Mouse (Mus musculus) liver, embryonic 13.5 days (tissue): ENCODE data around the gene Abhd12. TPM values are rescaled to one million over a fixed set of nuclear protein-coding genes. Genes with fewer than 3 reads are reported as not detected.

Experiments
- ATAC-seq: fragments of 200-750 bp; cut with Nextera tagmentation; 2 replicates; pipeline ENCODE4 v1.8.0; 2017; ENCODE audit warnings: low read depth, mild to moderate bottlenecking, moderate number of reproducible peaks, moderate library complexity
- DNase-seq: peaks from one replicate; pipeline ENCODE4 v3.0.0; 2022
- H3K27ac ChIP-seq: fragments of 300-500 bp; sonication (generic); 2 replicates; pipeline ENCODE4 v1.5.1; 2015; ENCODE audit warnings: moderate library complexity, mild to moderate bottlenecking, inconsistent platforms
- H3K27me3 ChIP-seq: fragments of 300-500 bp; sonication (generic); 2 replicates; pipeline ENCODE4 v1.6.1; 2015; ENCODE audit warnings: mild to moderate bottlenecking, inconsistent platforms
- H3K36me3 ChIP-seq: fragments of 300-500 bp; sonication (generic); 2 replicates; pipeline ENCODE4 v1.6.1; 2015; ENCODE audit warnings: mild to moderate bottlenecking, inconsistent platforms
- H3K4me1 ChIP-seq: fragments of 300-500 bp; sonication (generic); replicated peaks from 2 replicates; pipeline ENCODE4 v1.6.1; 2015; ENCODE audit warnings: inconsistent platforms
- H3K4me2 ChIP-seq: fragments of 300-500 bp; sonication (generic); 2 replicates; pipeline ENCODE4 v1.6.1; 2015; ENCODE audit warnings: inconsistent platforms, mild to moderate bottlenecking, moderate library complexity
- H3K4me3 ChIP-seq: fragments of 300-500 bp; sonication (generic); replicated peaks from 2 replicates; pipeline ENCODE4 v1.5.1; 2015; ENCODE audit warnings: mild to moderate bottlenecking, inconsistent platforms
- H3K9ac ChIP-seq: fragments of 300-500 bp; sonication (generic); 2 replicates; pipeline ENCODE4 v1.6.1; 2015; ENCODE audit warnings: mild to moderate bottlenecking, inconsistent platforms
- H3K9me3 ChIP-seq: fragments of 300-500 bp; sonication (generic); replicated peaks from 2 replicates; pipeline ENCODE4 v1.6.1; 2016; ENCODE audit warnings: inconsistent platforms
- WGBS: fragments of 180-500 bp; shearing (Covaris S2); methylation state at CpG from one replicate; pipeline ENCODE4 v1.1.7; 2015; ENCODE audit not compliant: insufficient replicate concordance; 5-methylcytosine and 5-hydroxymethylcytosine counted together
- polyA plus RNA-seq: library from polyadenylated mRNA; unstranded; fragments of >200 nt; fragmentation: Nextera tagmentation; extraction: Ambion mirVana; gene quantifications from 2 replicates; pipeline ENCODE4 v1.2.1, GENCODE M21; 2015

The Abhd12 gene
- polyA plus RNA-seq, 1 experiment from 2014 or later, result 21.2 TPM

DNA sequence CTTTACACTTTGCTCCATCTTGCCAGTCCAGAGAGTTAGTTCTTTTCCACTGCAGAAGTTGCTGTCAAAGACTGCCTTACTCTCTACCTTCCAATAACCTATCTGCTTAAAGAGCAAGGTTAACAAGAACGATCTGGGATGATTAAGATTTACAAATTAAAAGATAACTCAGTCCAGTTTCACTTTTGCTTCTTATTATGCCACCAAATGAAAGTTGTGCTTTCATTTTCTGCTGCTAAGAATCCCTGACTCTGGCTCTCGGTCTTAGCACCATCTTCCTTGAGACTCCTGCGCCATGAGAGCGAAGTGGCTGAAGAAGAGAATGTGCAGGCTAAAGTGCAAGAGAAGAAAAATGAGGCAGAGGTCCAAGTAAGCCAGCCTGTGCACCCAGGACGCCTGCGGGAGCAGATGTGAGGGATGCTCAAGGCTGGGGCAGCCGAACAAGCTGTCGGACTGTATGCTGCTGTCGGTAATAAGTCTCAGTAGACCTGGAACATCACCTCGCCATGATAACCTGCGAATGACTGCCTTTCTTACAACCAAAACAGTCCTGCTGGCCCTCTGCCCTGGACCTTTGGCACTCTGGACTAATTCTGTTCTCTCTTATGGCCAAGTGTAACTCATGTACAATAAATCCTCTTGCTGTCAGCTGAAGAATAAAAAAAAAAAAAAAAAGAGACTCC, 22.6 kb upstream of the Abhd12 start:
- Histone ChIP-seq H3K4me2 (no peak overlapping the region), H3K4me3 (no peak overlapping the region), H3K4me1 (no peaks in the 10 kb centered on the region; the same call in 1 of the 2 replicates), H3K9me3 (no peaks in the 10 kb centered on the region), H3K36me3 (peaks cover 73% of the 10 kb centered on the region), H3K9ac (no peak overlapping the region), H3K27me3 (no peaks in the 10 kb centered on the region), H3K27ac (no peak overlapping the region)
- ATAC-seq, result no peak
- WGBS, result 86% methylated on average over 11 of the region's 11 CpGs
- no peak for DNase-seq

DNA sequence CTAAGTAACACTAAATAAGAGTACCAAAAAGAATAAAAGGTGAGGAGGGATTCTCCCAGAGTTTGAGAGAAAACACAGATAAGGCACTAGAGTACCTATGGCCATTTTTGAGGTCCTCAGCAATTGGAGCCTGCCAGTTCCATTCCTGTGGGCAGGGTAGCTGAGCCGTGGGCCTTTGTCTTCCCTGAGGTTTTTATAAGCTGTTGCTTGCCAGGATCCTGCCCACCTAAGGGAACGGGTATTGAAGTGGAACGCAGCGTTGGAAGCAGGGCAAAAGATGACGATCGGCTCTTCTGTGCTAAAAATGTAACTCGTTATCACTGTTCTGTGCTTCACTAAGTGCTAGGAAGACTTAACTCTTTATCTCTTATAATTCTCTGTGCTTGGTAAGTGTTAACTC, 19.0 kb upstream of the Abhd12 start:
- no peaks in the 10 kb centered on the region for H3K27me3 ChIP-seq
- H3K36me3 ChIP-seq, result peaks cover 59% of the 10 kb centered on the region
- DNase-seq, result no peak
- 57% methylated on average over 7 of the region's 7 CpGs for WGBS
- no peak overlapping the region for H3K27ac ChIP-seq
- H3K9ac ChIP-seq, result no peak overlapping the region
- H3K4me1 ChIP-seq, result no peaks in the 10 kb centered on the region; the same call in 1 of the 2 replicates
- no peak overlapping the region for H3K4me2 ChIP-seq
- H3K4me3 ChIP-seq, result no peak overlapping the region
- H3K9me3 ChIP-seq, result no peaks in the 10 kb centered on the region
- ATAC-seq, result peak; percentile 35; the same call in 1 of the 2 replicates

DNA sequence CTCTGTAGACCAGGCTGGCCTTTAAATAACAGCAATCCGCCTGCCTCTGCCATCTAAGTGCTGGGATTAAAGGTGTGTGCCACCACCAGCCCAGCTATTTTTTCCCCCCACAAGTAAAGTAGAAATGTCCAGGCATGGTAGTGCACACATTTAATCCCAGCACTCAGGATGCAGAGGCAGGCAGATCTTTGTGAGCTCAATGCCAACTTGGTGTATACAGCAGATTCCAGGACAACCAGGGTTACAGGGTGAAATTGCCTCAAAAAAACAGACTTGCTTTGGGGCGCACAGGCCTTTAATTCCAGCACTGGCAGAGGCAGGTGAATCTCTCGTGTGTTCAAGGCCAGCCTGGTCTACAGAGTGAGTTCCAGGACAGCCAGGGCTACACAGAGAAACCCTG, 18.5 kb upstream of the Abhd12 start:
- no peak for DNase-seq
- Histone ChIP-seq H3K27me3 (no peaks in the 10 kb centered on the region), H3K4me2 (no peak overlapping the region), H3K9ac (no peak overlapping the region), H3K36me3 (peaks cover 60% of the 10 kb centered on the region), H3K4me3 (no peak overlapping the region), H3K27ac (no peak overlapping the region), H3K9me3 (no peaks in the 10 kb centered on the region), H3K4me1 (no peaks in the 10 kb centered on the region; the same call in 1 of the 2 replicates)
- 77% methylated on average over 3 of the region's 3 CpGs for WGBS
- no peak for ATAC-seq

DNA sequence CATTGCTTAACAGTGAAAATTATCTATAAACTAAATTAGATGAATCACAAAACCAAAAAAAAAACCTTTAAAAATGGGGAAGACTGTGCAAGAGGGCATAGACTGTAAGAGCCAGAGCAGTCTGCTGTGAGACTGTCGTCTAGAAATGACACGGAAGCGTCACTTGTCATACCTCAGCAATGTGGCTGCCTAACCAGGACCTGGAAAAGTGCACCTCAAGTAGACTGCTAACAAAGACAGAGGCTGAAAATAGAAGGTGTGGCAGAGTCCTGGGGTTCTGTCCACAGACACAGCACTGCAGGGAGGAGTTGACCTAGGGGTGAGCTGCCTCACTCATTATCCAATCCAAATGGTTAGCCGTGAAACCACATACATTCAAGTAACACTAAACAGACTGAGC, 17.6 kb upstream of the Abhd12 start:
- no peaks in the 10 kb centered on the region for H3K9me3 ChIP-seq
- H3K9ac ChIP-seq, result no peak overlapping the region
- WGBS, result 91% methylated on average over 4 of the region's 4 CpGs
- no peaks in the 10 kb centered on the region for H3K27me3 ChIP-seq
- H3K4me1 ChIP-seq, result no peaks in the 10 kb centered on the region; the same call in 1 of the 2 replicates
- peaks cover 59% of the 10 kb centered on the region for H3K36me3 ChIP-seq
- ATAC-seq (no peak), DNase-seq (no peak)
- H3K4me2 ChIP-seq, result no peak overlapping the region
- no peak overlapping the region for H3K4me3 ChIP-seq
- no peak overlapping the region for H3K27ac ChIP-seq

DNA sequence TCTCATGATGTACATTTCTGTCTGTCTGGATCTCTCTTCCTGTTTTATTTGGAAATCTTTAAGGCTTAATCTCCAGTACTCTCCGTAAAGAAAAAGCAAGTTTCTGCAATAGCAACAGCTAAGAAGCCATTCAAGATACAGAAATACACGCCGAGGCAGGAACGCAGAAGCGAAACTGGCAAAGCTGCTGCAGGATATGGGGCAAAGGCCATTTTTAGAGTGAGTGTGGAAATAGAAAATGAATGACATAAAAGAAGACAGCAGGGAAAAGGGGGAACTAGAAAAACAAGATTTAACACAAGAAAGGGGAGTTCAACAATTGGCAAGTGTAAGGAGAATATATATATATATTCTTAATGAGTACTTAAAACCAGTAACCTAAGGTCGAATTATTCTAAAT, 17.2 kb upstream of the Abhd12 start:
- Histone ChIP-seq H3K4me2 (no peak overlapping the region), H3K36me3 (peaks cover 59% of the 10 kb centered on the region), H3K27ac (no peak overlapping the region), H3K9ac (no peak overlapping the region), H3K9me3 (no peaks in the 10 kb centered on the region), H3K4me3 (no peak overlapping the region), H3K27me3 (no peaks in the 10 kb centered on the region), H3K4me1 (no peaks in the 10 kb centered on the region; the same call in 1 of the 2 replicates)
- no peak for ATAC-seq
- WGBS, result 79% methylated on average over 6 of the region's 6 CpGs
- DNase-seq, result no peak

DNA sequence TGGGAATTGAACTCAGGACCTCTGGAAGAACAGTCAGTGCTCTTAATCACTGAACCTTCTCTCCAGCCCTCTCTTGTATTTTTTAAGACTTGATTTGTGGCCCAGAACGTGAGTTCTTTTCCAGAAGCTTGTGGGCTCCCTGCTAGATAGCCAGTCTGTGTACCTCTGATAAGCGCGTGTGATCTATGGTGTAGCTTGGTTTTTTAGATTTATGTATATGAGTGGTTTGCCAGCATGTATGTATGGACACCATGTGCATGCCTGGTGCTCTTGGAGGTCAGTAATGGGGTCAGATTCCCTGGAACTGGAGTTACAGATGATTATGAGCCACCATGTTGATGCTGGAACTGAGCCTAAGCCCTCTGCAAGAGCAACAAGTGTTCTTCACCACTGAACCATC, 16.0 kb upstream of the Abhd12 start:
- Histone ChIP-seq H3K4me2 (no peak overlapping the region), H3K27me3 (no peaks in the 10 kb centered on the region), H3K9ac (no peak overlapping the region), H3K36me3 (peaks cover 58% of the 10 kb centered on the region), H3K4me3 (no peak overlapping the region), H3K9me3 (no peaks in the 10 kb centered on the region), H3K27ac (no peak overlapping the region), H3K4me1 (peaks cover 7% of the 10 kb centered on the region)
- ATAC-seq (no peak), DNase-seq (no peak)
- 38% methylated on average over 3 of the region's 3 CpGs for WGBS

DNA sequence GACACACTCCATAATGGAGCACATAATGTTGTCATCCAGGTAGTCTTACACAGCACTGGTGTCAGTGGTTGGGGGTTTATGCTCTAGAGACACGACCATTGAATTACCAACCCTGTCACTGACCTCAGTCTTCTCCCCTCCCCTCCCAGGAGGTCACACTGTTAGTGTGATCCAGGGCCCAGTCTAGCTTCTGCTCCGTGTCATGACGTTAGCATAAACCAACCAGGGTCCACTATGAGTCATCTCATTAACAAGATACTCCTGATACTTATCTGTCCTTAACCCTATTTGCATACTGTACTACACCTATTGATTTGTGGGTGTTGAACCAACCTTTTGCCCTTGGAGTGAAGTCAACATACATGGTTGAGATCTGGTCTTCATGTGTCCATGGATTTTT, 14.2 kb upstream of the Abhd12 start:
- Histone ChIP-seq H3K36me3 (peaks cover 55% of the 10 kb centered on the region), H3K9ac (no peak overlapping the region), H3K27me3 (no peaks in the 10 kb centered on the region), H3K4me3 (no peak overlapping the region), H3K9me3 (no peaks in the 10 kb centered on the region), H3K4me1 (peaks cover 15% of the 10 kb centered on the region), H3K4me2 (no peak overlapping the region), H3K27ac (no peak overlapping the region)
- DNase-seq, result no peak
- ATAC-seq, result peak; percentile 51
- 77% methylated on average over 3 of the region's 3 CpGs for WGBS

DNA sequence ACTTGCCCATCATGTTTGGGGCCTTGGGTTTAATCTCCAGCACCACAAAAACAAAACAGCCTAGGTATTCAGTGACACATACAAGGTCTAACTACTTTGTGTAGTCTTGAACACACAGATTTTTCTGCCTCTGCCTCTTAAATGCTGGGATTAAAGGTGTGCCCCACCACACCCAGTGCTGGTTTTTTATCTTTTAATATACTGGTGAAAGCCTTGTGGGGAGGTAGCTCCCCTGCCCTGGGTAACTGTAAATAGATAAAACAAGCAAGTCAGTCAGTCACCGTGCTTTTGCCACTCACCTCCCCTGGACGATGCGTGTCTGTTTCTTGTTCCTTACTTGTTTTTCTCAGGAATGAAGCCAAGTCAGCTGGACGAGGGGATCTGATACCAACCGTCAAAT, 11.2 kb upstream of the Abhd12 start:
- Histone ChIP-seq H3K27ac (no peak overlapping the region), H3K4me3 (no peak overlapping the region), H3K9me3 (no peaks in the 10 kb centered on the region), H3K36me3 (peaks cover 48% of the 10 kb centered on the region), H3K4me1 (peaks cover 26% of the 10 kb centered on the region), H3K9ac (no peak overlapping the region), H3K27me3 (no peaks in the 10 kb centered on the region), H3K4me2 (no peak overlapping the region)
- ATAC-seq (no peak), DNase-seq (no peak)
- 59% methylated on average over 5 of the region's 5 CpGs for WGBS

DNA sequence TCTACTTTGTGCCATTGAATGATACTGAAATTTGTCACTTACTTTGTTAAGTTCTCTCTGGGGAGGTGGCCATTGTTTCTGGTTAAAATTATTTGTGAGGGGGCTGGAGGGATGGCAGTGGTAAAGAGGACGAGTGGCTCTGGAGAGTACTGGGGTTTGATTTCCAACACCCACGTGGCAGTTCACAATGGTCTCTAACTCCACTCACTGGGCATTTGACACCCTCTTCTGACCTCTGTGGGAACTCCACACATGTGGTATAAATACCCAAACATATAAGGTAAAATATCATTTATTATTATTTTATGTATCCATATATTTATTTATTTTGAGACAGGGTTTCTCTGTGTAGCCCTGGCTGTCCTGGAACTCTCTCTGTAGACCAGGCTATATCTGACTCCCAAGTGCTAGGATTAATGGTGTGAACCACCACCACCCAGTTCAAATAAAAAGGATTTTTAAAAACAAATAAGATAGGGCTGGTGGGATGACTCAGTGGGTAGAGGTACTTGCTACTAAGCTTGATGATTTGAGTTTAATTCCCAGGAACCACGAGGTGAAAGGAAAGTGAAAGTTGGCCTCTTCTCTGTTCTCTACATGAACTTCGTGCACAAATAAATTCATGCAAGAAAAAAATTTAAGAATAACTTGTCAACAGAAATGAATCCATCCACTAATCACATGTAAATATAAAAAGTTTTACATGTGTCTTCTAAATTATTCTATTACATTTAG, 10.4 kb upstream of the Abhd12 start:
- Histone ChIP-seq H3K4me3 (no peak overlapping the region), H3K9ac (no peak overlapping the region), H3K27me3 (no peaks in the 10 kb centered on the region), H3K9me3 (no peaks in the 10 kb centered on the region), H3K36me3 (peaks cover 48% of the 10 kb centered on the region), H3K4me2 (no peak overlapping the region), H3K4me1 (peaks cover 33% of the 10 kb centered on the region), H3K27ac (no peak overlapping the region)
- WGBS, result 71% methylated on average over 4 of the region's 4 CpGs
- no peak for DNase-seq
- no peak for ATAC-seq

DNA sequence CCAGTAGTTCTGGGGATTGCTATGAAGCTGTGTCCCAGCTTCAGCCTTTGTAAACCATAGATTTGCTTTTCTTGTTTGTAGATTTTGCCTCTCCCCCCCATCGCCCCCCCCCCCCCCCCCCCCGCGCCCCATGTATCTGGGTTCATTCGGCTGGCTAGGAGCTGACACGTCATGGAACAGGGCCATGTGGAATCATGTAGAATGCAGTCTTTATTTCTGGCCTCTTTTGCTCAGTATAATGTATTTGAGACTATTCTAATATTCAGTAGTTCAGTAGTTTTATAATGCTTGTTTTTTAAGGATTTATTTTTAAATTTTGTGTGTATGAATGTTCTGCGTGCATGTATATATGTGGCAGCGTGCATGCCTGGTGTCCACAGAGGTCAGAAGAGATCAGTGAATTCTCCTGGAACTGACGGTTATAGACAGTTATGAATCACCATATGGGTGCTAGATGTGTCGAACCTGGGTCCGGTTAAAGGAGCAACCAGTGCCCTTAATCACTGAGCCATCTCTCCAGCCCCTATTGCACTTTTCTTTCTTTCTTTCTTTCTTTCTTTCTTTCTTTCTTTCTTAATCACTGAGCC, 5.8 kb upstream of the Abhd12 start:
- Histone ChIP-seq H3K9ac (peak overlapping the region; percentile 79), H3K4me2 (peak overlapping the region; percentile 82), H3K4me1 (peaks cover 41% of the 10 kb centered on the region), H3K36me3 (peaks cover 18% of the 10 kb centered on the region), H3K27me3 (peaks cover 3% of the 10 kb centered on the region; the same call in 1 of the 2 replicates), H3K9me3 (no peaks in the 10 kb centered on the region), H3K4me3 (peak overlapping the region; percentile 74), H3K27ac (peak overlapping the region; percentile 89)
- WGBS, result 40% methylated on average over 7 of the region's 10 CpGs
- DNase-seq (no peak), ATAC-seq (no peak)

DNA sequence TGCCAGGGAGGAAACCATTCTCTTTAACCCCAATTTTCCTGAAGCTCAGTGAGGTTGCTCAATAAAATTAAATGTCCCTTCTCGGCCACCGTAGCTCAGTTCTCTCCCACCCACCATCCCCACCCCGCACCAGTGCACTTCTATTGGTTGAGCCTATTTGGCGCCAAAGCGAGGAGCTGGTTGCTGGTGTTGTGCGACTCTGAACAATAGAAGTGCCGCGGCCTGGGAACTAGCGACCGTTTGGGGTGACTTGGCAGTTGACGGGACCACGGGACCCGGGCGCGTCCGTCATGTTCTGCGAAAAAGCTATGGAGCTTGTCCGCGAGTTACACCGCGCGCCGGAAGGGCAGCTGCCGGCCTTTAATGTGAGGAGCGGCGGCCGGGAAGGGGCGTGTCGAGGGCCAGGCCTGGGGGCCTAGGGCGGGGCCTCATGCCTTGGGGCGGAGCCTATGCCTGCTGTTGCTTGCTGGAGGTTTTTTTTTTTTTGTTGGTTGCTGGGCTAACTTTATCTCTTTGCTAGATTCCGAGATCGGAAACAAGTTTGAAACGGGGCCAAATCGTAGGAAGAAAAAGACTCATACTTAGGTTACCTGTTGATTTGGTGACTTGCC, 5.0 kb upstream of the Abhd12 start:
- under 1% methylated on average over 35 of the region's 35 CpGs for WGBS
- DNase-seq, result peak; percentile 95
- peak overlapping the region; percentile 79 for H3K9ac ChIP-seq

More for the DNA sequence above, 5.0 kb upstream of the Abhd12 start:
- peak overlapping the region; percentile 82 for H3K4me2 ChIP-seq
- peak overlapping the region; percentile 74 for H3K4me3 ChIP-seq
- H3K27ac ChIP-seq, result peak overlapping the region; percentile 89
- H3K27me3 ChIP-seq, result peaks cover 3% of the 10 kb centered on the region; the same call in 1 of the 2 replicates
- peaks cover 15% of the 10 kb centered on the region for H3K36me3 ChIP-seq
- peaks cover 44% of the 10 kb centered on the region for H3K4me1 ChIP-seq
- ATAC-seq, result peak; percentile 90
- no peaks in the 10 kb centered on the region for H3K9me3 ChIP-seq
